Mouse (Mus musculus) G1E (cell line): Measurements from ENCODE around the gene Arhgap27. TPM values are rescaled to one million over a fixed set of nuclear protein-coding genes. Genes with fewer than 3 reads are reported as not detected.
A peak's percentile ranks its signal among the peaks of the same experiment; 100 is the strongest.
"Not testable (repeated sequence)": the region's sequence is repeated elsewhere in the genome, so short reads cannot be mapped to it uniquely, and the experiment has no call there.

ENCODE experiments used
- ATAC-seq: 2 replicates; pipeline ENCODE4 v1.8.0; 2016; ENCODE audit warnings: mild to moderate bottlenecking; ENCODE audit not compliant: insufficient number of reproducible peaks, poor library complexity, low FRiP score, severe bottlenecking; ENCODE audit errors: extremely low read depth
- DNase-seq: peaks from one replicate; pipeline ENCODE4 v3.0.0; 2012; ENCODE audit warnings: low spot score
- H3K27me3 ChIP-seq: 2 replicates; pipeline ENCODE4 v1.6.1; 2012; ENCODE audit warnings: mild to moderate bottlenecking, low read length, inconsistent platforms; ENCODE audit not compliant: insufficient read depth
- H3K36me3 ChIP-seq: replicated peaks from 2 replicates; pipeline ENCODE3; 2012; ENCODE audit warnings: mild to moderate bottlenecking, inconsistent platforms
- H3K4me1 ChIP-seq: 2 replicates; pipeline ENCODE4 v1.6.1; 2012; ENCODE audit warnings: low read depth, low read length, inconsistent platforms, mixed read lengths; ENCODE audit not compliant: insufficient read depth
- H3K4me3 ChIP-seq: 2 replicates; pipeline ENCODE4 v1.5.1; 2012; ENCODE audit warnings: low read depth, mild to moderate bottlenecking, inconsistent platforms, low read length, moderate library complexity, mixed read lengths
- H3K9me3 ChIP-seq: replicated peaks from 2 replicates; pipeline ENCODE4 v1.6.1; 2012; ENCODE audit warnings: inconsistent platforms
- CTCF ChIP-seq: IDR thresholded peaks from 2 replicates; pipeline ENCODE4 v1.5.1; 2012; ENCODE audit warnings: low read depth, low read length, inconsistent platforms, mixed read lengths
- GATA1 ChIP-seq: IDR thresholded peaks from 2 replicates; pipeline ENCODE4 v1.6.1; 2012; ENCODE audit warnings: borderline replicate concordance, low read length, inconsistent platforms, mixed read lengths
- GATA2 ChIP-seq: IDR thresholded peaks from 2 replicates; pipeline ENCODE4 v1.6.1; 2012; ENCODE audit warnings: low read depth, low read length, inconsistent platforms, borderline replicate concordance
- POLR2AphosphoS5 ChIP-seq: IDR thresholded peaks from 2 replicates; pipeline ENCODE4 v1.6.1; 2012; ENCODE audit warnings: low read depth, low read length, inconsistent platforms; ENCODE audit not compliant: insufficient replicate concordance
- TAL1 ChIP-seq: conservative IDR thresholded peaks from 2 replicates; pipeline ENCODE4 v1.6.1; 2012; ENCODE audit warnings: low read depth, low read length, inconsistent platforms, mixed read lengths
- polyA plus RNA-seq: library from polyadenylated mRNA; stranded (reverse); fragments of >175 nt; gene quantifications from 2 replicates; pipeline ENCODE4 v1.2.3, GENCODE M21; 2012
- total RNA-seq, 2 experiments: library from RNA; stranded (forward) in 1 of 2; stranded (reverse) in 1 of 2; fragments of 200-1000 nt in 1 of 2; fragments of >200 nt in 1 of 2; fragmentation: Nextera tagmentation in 1 of 2; gene quantifications; 2 replicates each; pipeline ENCODE4 v1.2.3; 2014 to 2017

The Arhgap27 gene
- total and polyA plus RNA-seq, 3 experiments, result 5.2 to 12.6 (median 11.5) TPM

- TF ChIP-seq CTCF, result peak; percentile 98
- no peak for TF ChIP-seq GATA1
- Histone ChIP-seq H3K27me3 (peaks cover 33% of the 10 kb centered on the region), H3K9me3 (no peaks in the 10 kb centered on the region), H3K4me1 (peaks cover 23% of the 10 kb centered on the region), H3K4me3 (no peak overlapping the region), H3K36me3 (no peaks in the 10 kb centered on the region)
- DNase-seq (peak; percentile 43), ATAC-seq (no peak; the same call in 1 of the 2 replicates)
These were observed 36.5 kb downstream of the Arhgap27 start for GRCm38 (mm10) chr11:103326950-103327349.

- ATAC-seq, result no peak
- Histone ChIP-seq H3K36me3 (no peaks in the 10 kb centered on the region), H3K4me3 (no peak overlapping the region), H3K27me3 (peaks cover 44% of the 10 kb centered on the region), H3K4me1 (peaks cover 34% of the 10 kb centered on the region), H3K9me3 (no peaks in the 10 kb centered on the region)
- TF ChIP-seq GATA1 (no peak), CTCF (peak; percentile 38; the same call in 1 of the 2 replicates)
- peak; percentile 33 for DNase-seq
These were observed 38.3 kb downstream of the Arhgap27 start for GRCm38 (mm10) chr11:103325172-103325571.

- ATAC-seq (no peak), DNase-seq (no peak)
- Histone ChIP-seq H3K36me3 (no peaks in the 10 kb centered on the region), H3K9me3 (no peaks in the 10 kb centered on the region), H3K4me3 (no peak overlapping the region), H3K4me1 (peaks cover 38% of the 10 kb centered on the region), H3K27me3 (peaks cover 42% of the 10 kb centered on the region)
- no peak for TF ChIP-seq GATA1
- no peak for TF ChIP-seq POLR2AphosphoS5
- TF ChIP-seq CTCF, result no peak
- no peak for TF ChIP-seq GATA2
- no peak for TF ChIP-seq TAL1
These were observed 38.8 kb downstream of the Arhgap27 start for GRCm38 (mm10) chr11:103324723-103325122.

- Histone ChIP-seq H3K4me1 (peaks cover 38% of the 10 kb centered on the region), H3K27me3 (peaks cover 48% of the 10 kb centered on the region)
- ATAC-seq, H3K9me3 ChIP-seq, H3K4me3 ChIP-seq, H3K36me3 ChIP-seq, DNase-seq: not testable (repeated sequence)
These were observed 40.7 kb downstream of the Arhgap27 start for GRCm38 (mm10) chr11:103322832-103323231.

GRCm38 (mm10) chr11:103320646-103321045 lies 42.8 kb downstream of the Arhgap27 start:
- TF ChIP-seq TAL1, result no peak
- TF ChIP-seq POLR2AphosphoS5, result no peak
- TF ChIP-seq GATA1, result no peak
- no peak for TF ChIP-seq CTCF
- no peak for TF ChIP-seq GATA2
- Histone ChIP-seq H3K4me3 (no peak overlapping the region), H3K4me1 (peaks cover 35% of the 10 kb centered on the region), H3K36me3 (no peaks in the 10 kb centered on the region), H3K27me3 (peaks cover 66% of the 10 kb centered on the region), H3K9me3 (no peaks in the 10 kb centered on the region)
- no peak for ATAC-seq
- no peak for DNase-seq

GRCm38 (mm10) chr11:103320196-103320595 lies 43.3 kb downstream of the Arhgap27 start:
- Histone ChIP-seq H3K36me3 (no peaks in the 10 kb centered on the region), H3K4me1 (peaks cover 40% of the 10 kb centered on the region), H3K4me3 (no peak overlapping the region), H3K9me3 (no peaks in the 10 kb centered on the region), H3K27me3 (peaks cover 70% of the 10 kb centered on the region)
- ATAC-seq, result no peak
- no peak for DNase-seq
- TF ChIP-seq POLR2AphosphoS5 (no peak), GATA1 (no peak), GATA2 (no peak), TAL1 (no peak), CTCF (no peak)

GRCm38 (mm10) chr11:103318042-103318441 lies 45.5 kb downstream of the Arhgap27 start:
- Histone ChIP-seq H3K4me1 (peaks cover 32% of the 10 kb centered on the region), H3K4me3 (no peak overlapping the region), H3K36me3 (no peaks in the 10 kb centered on the region), H3K9me3 (no peaks in the 10 kb centered on the region), H3K27me3 (peaks cover 60% of the 10 kb centered on the region)
- DNase-seq, result no peak
- TF ChIP-seq POLR2AphosphoS5, result no peak
- no peak for TF ChIP-seq TAL1
- no peak for TF ChIP-seq CTCF
- TF ChIP-seq GATA1, result no peak
- TF ChIP-seq GATA2, result no peak
- ATAC-seq, result no peak
